Mouse (Mus musculus) embryonic fibroblast, embryonic 13.5 days (primary cell): ENCODE measurements at regions not wholly inside any gene's neighbourhood (a gene's known extent, or its start where the extent isn't known, plus 50 kb on each side); places are given as distances from the start of the nearest gene placed in this dataset.

Source experiments
- H3K27ac ChIP-seq: 2 replicates; pipeline ENCODE4 v1.5.1; 2012; ENCODE audit warnings: low read length, control low read depth, inconsistent platforms; ENCODE audit not compliant: insufficient read depth
- H3K4me1 ChIP-seq: 2 replicates; pipeline ENCODE4 v1.6.1; 2011; ENCODE audit warnings: low read length; ENCODE audit not compliant: control insufficient read depth, insufficient read depth
- H3K4me3 ChIP-seq: 2 replicates; pipeline ENCODE4 v1.5.1; 2011; ENCODE audit warnings: mild to moderate bottlenecking, control low read depth, low read length; ENCODE audit not compliant: insufficient read depth
- CTCF ChIP-seq: IDR thresholded peaks from 2 replicates; pipeline ENCODE4 v1.5.1; 2011; ENCODE audit warnings: mild to moderate bottlenecking, control low read depth, low read length, moderate library complexity, borderline replicate concordance; ENCODE audit not compliant: insufficient read depth
- POLR2A ChIP-seq: IDR thresholded peaks from 2 replicates; pipeline ENCODE4 v1.6.1; 2011; ENCODE audit warnings: low read depth, mild to moderate bottlenecking, control low read depth, low read length, moderate library complexity

DNA sequence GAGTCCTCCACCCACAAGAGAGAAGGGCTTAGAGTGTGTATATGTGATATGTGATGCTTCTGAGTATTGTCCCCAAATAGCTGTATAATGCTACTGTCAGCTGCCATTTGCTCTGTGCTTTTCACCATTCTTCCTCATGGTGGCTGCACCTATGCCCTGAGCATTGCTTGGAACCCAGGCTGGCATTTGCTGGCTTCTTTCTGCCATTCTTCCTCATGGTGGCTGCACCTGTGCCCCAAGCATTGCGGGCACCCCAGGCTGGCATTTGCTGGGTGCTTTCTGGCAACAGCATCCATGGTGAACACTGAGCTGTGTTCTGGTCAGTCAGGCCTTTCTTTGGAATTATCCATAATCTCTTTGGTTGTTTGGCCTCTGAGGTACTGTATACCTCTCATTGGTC is 66.9 kb upstream of the Prickle1 start:
- TF ChIP-seq CTCF = no peak
- no peak for TF ChIP-seq POLR2A
- Histone ChIP-seq H3K27ac (no peak overlapping the region), H3K4me3 (no peak overlapping the region), H3K4me1 (no peaks in the 10 kb centered on the region)

DNA sequence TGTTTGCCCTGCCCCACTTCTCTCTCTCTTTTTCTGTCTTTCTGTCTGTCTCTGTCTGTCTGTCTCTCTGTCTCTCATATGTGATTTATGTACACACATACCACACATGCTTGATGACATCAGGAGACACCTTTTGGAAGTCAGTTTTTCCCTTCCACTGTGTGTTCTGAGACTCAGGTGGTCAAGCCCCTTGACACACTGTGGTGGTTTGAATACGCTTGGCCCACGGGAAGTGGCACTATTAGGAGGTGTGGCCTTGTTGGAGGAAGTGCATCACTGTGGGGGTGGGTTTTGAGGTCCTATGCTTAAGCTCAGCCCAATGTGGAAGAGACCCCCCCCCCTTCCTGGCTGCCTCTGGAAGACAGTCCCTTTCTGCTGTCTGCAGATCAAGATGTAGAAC is 66.1 kb upstream of the Prickle1 start:
- no peak overlapping the region for H3K27ac ChIP-seq
- TF ChIP-seq CTCF (no peak), POLR2A (no peak)
- peaks cover 4% of the 10 kb centered on the region for H3K4me1 ChIP-seq
- H3K4me3 ChIP-seq = no peak overlapping the region

DNA sequence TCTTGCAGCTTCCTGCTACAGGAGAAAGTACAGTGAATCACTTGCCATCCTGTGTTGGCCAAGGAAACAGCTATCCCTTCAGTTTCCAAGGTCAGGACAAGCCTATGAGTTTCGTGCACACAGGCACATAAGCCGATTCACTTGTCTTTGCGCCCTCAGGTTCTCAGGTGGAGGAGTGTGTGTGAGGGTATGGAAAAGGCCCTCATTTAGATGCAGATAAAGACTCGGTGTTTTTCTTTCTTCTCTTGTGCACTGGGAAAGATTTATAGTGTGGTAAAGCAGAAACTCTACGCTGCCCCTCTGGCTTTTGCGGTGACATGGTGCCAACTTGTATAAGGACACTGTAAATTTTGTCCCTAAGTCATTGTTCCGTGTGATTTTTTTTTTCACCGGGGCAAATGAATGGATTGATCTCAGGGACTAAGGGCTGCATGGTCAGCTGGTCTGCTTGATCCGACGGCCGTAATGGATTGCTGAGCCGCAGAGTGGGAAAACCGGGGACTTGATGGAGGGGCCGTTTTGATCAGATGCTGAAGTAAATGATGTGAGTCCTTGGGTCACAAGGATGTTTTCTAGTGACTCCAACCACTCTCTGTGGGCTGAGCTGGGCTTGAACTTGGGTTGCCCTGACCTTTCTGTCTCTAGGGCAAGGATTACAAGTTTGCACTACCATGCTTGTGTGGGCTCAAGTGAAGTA is 65.4 kb upstream of the Prickle1 start:
- Histone ChIP-seq H3K27ac (no peak overlapping the region), H3K4me1 (peaks cover 9% of the 10 kb centered on the region), H3K4me3 (no peak overlapping the region)
- TF ChIP-seq CTCF (no peak), POLR2A (no peak)

DNA sequence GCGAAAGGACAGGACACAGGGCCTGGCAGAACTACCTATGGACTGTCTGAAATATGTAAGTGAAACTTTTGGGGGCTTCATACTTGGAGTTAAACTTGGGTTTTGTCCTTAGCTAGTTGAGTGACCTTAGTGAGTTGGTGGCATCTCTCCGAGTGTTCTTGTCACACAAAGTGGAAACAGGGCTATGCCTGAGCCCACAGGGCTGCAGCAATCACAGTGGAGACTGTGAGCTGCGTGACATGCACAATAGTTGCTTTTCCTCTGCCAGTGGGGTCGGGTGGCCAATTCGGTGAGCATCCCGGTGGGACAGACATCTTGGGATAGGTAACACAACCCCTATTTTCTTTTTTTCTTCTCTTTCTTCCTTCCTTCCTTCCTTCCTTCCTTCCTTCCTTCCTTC is 61.5 kb upstream of the Prickle1 start:
- H3K4me1 ChIP-seq = peaks cover 21% of the 10 kb centered on the region
- H3K27ac ChIP-seq = peak overlapping the region; percentile 98
- no peak overlapping the region for H3K4me3 ChIP-seq
- TF ChIP-seq POLR2A (no peak), CTCF (no peak)

DNA sequence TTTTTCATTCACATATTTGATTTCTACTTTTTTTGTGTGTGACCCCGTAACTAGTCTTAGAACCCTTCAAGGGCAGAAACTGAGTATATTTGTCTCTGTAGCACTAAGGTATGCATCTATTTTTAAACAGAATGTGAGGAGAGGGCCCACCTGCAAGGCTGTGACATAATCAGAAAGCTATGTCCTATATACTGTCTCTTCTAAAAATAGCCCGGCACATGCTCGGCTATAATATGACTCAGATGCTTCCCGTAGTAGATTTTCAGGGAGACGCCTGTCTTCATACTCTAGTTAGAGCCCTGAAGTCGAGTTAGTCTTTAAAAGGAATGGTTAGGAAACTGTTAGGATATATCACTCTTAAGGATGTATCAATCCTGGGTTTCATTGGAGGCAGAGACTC is 61.0 kb upstream of the Prickle1 start:
- TF ChIP-seq CTCF (no peak), POLR2A (no peak)
- H3K4me3 ChIP-seq = no peak overlapping the region
- H3K27ac ChIP-seq = peak overlapping the region; percentile 98
- H3K4me1 ChIP-seq = peaks cover 21% of the 10 kb centered on the region

DNA sequence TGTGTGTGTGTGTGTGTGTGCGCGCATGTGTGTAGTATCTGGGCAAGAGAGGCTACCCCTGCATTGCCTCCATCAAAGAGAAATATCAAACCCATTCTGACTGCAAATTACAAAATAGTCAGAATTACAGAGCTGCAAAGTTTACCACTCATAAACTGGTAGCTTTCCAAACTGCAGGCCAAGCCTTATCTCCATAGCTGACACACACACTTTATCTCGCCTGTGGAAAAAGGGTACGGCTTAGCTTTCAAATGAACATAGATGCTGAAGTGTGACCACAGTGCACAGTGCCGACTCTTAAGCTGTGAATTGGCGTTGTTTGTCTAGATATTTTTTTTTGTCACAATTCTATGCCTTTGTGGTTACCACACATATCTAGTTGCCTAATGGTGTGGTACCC is 60.1 kb upstream of the Prickle1 start:
- TF ChIP-seq POLR2A = no peak
- no peak for TF ChIP-seq CTCF
- Histone ChIP-seq H3K4me3 (no peak overlapping the region), H3K4me1 (peaks cover 26% of the 10 kb centered on the region), H3K27ac (peak overlapping the region; percentile 62)

DNA sequence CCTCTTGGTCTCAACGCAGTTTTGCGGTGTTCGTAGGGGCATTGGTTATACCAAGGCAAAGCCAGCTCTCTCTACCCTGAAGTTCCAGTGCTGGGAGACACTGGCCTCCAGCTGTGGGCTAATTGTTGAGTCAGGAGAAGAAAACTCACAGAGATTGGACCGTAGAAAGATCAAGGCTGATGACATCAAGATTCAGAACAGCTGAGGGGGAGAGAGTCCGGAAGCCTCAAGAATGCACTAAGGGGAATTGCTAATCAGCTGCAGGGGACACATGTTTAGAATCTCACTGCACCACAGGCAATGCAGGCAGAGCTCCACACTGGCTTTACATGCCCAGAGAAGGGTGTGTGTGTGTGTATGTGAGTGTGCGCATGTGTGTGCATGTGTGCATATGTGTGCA is 59.6 kb upstream of the Prickle1 start:
- no peak overlapping the region for H3K4me3 ChIP-seq
- H3K4me1 ChIP-seq = peaks cover 31% of the 10 kb centered on the region
- TF ChIP-seq POLR2A (no peak), CTCF (no peak)
- H3K27ac ChIP-seq = peak overlapping the region; percentile 63

DNA sequence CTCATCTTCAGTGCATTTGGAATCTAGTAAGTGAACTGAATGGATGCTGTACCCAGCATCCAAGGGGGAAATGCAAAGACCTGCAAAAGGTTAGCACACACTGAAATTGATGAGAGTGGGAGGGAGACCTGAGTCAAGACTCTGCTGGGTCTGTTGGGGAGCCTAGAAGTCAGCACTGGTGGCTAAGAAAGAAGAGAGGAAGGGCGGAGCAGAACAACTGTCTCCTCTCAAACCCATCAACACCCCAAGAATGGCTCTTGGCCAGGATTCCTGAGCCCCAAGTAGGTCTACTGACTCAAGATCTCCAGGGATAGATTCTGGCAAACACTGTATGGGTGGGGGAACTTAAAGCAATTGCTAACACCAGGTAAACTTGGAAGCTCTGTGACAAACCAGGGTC is 57.7 kb upstream of the Prickle1 start:
- H3K4me3 ChIP-seq = no peak overlapping the region
- peaks cover 36% of the 10 kb centered on the region for H3K4me1 ChIP-seq
- H3K27ac ChIP-seq = no peak overlapping the region
- TF ChIP-seq CTCF (no peak), POLR2A (no peak)

DNA sequence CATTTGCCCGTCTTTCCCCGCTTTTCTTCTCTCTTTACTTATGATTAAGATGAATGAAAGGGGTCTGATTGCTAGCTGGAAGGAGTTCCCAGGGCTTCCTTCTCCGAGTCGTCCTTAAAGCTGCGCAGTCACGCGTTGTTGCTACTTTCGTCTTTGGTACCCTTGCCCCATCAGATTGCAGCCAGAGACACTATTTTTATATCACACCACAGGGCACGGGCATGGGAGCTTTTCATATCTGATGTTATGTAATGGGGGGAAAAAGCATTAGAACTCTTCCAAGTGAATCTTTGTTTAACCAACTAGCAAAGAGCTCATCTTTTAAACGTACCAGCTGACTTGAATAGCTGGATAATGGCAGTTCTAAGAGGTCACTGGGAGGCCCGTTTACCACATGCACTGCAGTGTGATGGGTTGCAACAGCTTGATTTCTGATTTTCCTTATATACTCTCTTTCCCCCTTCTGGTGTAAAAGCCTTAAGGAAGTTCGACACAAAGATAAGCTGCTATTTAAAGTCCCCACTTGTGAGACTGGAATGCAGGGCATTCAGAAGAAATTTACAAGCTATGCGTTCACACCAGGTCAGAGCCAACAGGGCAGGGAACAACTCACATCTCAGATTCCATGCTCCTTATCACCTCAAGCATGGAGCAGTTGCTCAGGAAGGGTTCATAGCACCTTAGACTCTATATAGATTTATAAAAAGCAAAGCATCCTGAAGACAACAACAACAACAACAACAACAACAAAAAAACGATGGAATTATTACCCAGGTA is 55.5 kb upstream of the Prickle1 start:
- peak overlapping the region; percentile 61 for H3K27ac ChIP-seq
- no peak overlapping the region for H3K4me3 ChIP-seq
- peaks cover 28% of the 10 kb centered on the region for H3K4me1 ChIP-seq
- TF ChIP-seq POLR2A = no peak
- TF ChIP-seq CTCF = no peak

DNA sequence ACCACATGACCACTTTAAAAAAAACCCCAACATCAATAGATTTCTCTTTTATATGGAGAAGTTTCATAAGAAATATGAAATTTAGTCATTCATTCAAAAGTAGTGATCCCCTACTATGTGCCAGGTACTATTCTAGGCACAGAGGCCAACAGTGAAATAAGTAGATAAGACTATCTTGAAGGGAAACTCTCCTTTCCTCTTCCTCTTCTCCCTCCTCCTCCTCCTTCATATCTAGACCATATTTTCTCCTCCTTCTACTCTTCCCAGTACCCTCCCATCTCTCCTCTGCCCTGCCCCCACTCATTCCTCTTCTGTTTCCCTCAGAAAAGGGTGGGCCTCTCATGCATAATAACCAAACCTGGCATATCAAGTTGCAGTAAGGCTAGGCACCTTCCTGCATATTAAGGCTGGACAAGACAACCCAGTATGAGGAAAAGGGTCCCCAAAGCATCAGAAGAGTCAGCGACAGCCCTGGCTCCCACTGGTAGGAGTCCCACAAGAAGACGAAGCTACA is 54.4 kb upstream of the Prickle1 start:
- Histone ChIP-seq H3K27ac (no peak overlapping the region), H3K4me3 (no peak overlapping the region), H3K4me1 (peaks cover 21% of the 10 kb centered on the region)
- no peak for TF ChIP-seq POLR2A
- TF ChIP-seq CTCF = no peak
